Mouse (Mus musculus) liver, embryonic 13.5 days (tissue): Measurements from ENCODE around the gene Depp1. TPM values are rescaled to one million over a fixed set of nuclear protein-coding genes. Genes with fewer than 3 reads are reported as not detected.

Source experiments
- ATAC-seq: fragments of 200-750 bp; cut with Nextera tagmentation; 2 replicates; pipeline ENCODE4 v1.8.0; 2017; ENCODE audit warnings: low read depth, mild to moderate bottlenecking, moderate number of reproducible peaks, moderate library complexity
- DNase-seq: peaks from one replicate; pipeline ENCODE4 v3.0.0; 2022
- H3K27ac ChIP-seq: fragments of 300-500 bp; sonication (generic); 2 replicates; pipeline ENCODE4 v1.5.1; 2015; ENCODE audit warnings: moderate library complexity, mild to moderate bottlenecking, inconsistent platforms
- H3K27me3 ChIP-seq: fragments of 300-500 bp; sonication (generic); 2 replicates; pipeline ENCODE4 v1.6.1; 2015; ENCODE audit warnings: mild to moderate bottlenecking, inconsistent platforms
- H3K36me3 ChIP-seq: fragments of 300-500 bp; sonication (generic); 2 replicates; pipeline ENCODE4 v1.6.1; 2015; ENCODE audit warnings: mild to moderate bottlenecking, inconsistent platforms
- H3K4me1 ChIP-seq: fragments of 300-500 bp; sonication (generic); replicated peaks from 2 replicates; pipeline ENCODE4 v1.6.1; 2015; ENCODE audit warnings: inconsistent platforms
- H3K4me2 ChIP-seq: fragments of 300-500 bp; sonication (generic); 2 replicates; pipeline ENCODE4 v1.6.1; 2015; ENCODE audit warnings: inconsistent platforms, mild to moderate bottlenecking, moderate library complexity
- H3K4me3 ChIP-seq: fragments of 300-500 bp; sonication (generic); replicated peaks from 2 replicates; pipeline ENCODE4 v1.5.1; 2015; ENCODE audit warnings: mild to moderate bottlenecking, inconsistent platforms
- H3K9ac ChIP-seq: fragments of 300-500 bp; sonication (generic); 2 replicates; pipeline ENCODE4 v1.6.1; 2015; ENCODE audit warnings: mild to moderate bottlenecking, inconsistent platforms
- H3K9me3 ChIP-seq: fragments of 300-500 bp; sonication (generic); replicated peaks from 2 replicates; pipeline ENCODE4 v1.6.1; 2016; ENCODE audit warnings: inconsistent platforms
- WGBS: fragments of 180-500 bp; shearing (Covaris S2); methylation state at CpG from one replicate; pipeline ENCODE4 v1.1.7; 2015; ENCODE audit not compliant: insufficient replicate concordance; 5-methylcytosine and 5-hydroxymethylcytosine counted together
- polyA plus RNA-seq: library from polyadenylated mRNA; unstranded; fragments of >200 nt; fragmentation: Nextera tagmentation; extraction: Ambion mirVana; gene quantifications from 2 replicates; pipeline ENCODE4 v1.2.1, GENCODE M21; 2015

The Depp1 gene
- polyA plus RNA-seq, 1 experiment from 2014 or later = 3.1 TPM

DNA sequence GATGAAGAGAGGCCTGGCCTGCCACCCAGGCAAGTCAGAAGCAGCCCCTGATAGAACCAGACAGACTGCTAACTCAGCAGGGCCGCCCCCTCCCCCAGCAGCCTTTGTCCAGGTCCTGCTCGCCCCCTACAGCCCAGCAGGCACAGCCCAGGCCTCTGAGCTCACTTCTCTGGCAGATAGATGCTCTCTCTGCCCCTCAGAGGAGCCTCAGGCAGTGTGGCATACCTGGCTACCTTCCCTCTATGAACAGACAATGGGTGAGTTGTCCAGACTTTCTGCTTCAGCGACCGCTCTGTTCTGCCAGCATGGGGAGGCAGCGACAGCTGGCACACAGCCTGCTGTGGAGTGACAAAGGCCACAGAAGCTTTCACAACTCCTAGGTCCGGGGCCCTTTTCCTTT is 19.7 kb downstream of the Depp1 start:
- Histone ChIP-seq H3K27me3 (peaks cover 13% of the 10 kb centered on the region; the same call in 1 of the 2 replicates), H3K9me3 (no peaks in the 10 kb centered on the region), H3K4me2 (no peak overlapping the region), H3K27ac (no peak overlapping the region), H3K4me3 (no peak overlapping the region), H3K36me3 (no peaks in the 10 kb centered on the region), H3K4me1 (peaks cover 24% of the 10 kb centered on the region), H3K9ac (no peak overlapping the region)
- no peak for DNase-seq
- 55% methylated on average over 6 of the region's 6 CpGs for WGBS
- no peak for ATAC-seq

DNA sequence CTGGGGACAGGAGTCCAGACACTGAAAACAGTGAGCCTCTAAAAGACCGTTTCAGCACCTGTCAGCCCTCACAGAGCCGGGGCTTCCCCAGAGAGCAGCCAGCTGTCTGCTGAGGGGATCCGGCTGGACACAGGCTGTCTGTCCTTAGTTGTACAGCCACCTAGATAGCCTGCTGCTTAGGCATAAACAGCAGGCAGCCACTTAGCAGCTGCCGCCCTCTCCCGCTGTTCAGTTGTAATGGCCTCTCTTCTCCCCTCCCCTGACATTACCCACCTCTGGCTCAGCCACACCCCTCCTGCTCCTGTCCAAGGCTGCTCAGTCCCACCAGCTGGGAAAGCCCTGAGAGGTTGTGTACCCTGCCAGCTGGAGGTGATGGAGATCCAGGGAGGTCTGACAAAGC is 20.6 kb downstream of the Depp1 start:
- H3K4me2 ChIP-seq = no peak overlapping the region
- H3K4me3 ChIP-seq = no peak overlapping the region
- peaks cover 13% of the 10 kb centered on the region; the same call in 1 of the 2 replicates for H3K27me3 ChIP-seq
- DNase-seq (no peak), ATAC-seq (no peak)
- 50% methylated on average over 5 of the region's 5 CpGs for WGBS
- H3K9me3 ChIP-seq = no peaks in the 10 kb centered on the region
- H3K9ac ChIP-seq = no peak overlapping the region
- no peak overlapping the region for H3K27ac ChIP-seq
- peaks cover 25% of the 10 kb centered on the region for H3K4me1 ChIP-seq
- no peaks in the 10 kb centered on the region for H3K36me3 ChIP-seq

DNA sequence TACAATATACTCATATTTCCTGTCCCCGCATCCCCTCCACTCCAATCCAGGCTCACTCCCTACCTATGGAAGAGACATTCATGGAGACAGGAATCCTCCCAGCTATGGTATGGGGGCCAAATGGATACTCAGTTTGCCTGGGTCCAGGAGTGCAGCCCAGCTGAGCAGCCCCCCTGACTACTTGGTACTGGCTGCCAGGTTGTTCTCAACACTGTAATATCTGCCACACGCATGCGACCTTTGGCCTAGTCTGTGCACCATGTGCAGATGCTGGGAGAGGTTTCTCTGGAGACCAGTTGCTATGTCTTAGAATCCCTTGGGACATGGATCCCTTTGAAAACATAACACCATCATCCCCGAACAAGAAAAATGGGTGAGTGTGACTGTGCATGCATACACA is 21.4 kb downstream of the Depp1 start:
- H3K27me3 ChIP-seq = peaks cover 13% of the 10 kb centered on the region; the same call in 1 of the 2 replicates
- H3K4me1 ChIP-seq = peaks cover 32% of the 10 kb centered on the region
- no peak for ATAC-seq
- H3K4me2 ChIP-seq = no peak overlapping the region
- no peaks in the 10 kb centered on the region for H3K36me3 ChIP-seq
- no peak overlapping the region for H3K27ac ChIP-seq
- H3K9me3 ChIP-seq = no peaks in the 10 kb centered on the region
- no peak overlapping the region for H3K9ac ChIP-seq
- WGBS = 78% methylated on average over 4 of the region's 4 CpGs
- no peak overlapping the region for H3K4me3 ChIP-seq
- no peak for DNase-seq

DNA sequence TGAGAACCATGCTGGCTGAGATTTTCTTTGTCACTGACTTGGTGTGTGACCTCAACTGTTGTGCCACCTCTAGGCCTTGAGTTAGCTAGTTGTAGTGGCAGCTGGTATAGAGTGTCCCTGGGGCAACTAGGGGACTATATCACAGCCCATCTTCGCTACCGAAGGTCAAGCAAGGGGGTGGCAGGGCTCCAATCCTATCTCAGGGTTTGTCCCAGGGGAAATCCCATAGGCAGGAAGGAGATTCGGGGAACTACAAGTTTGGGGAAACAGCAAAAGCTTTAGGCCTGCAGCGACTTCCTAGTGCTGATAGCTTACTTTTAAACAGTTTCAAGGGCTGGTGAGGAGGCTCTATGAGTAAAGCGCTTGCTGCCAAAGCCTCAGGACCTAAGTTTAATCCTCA is 21.9 kb downstream of the Depp1 start:
- no peak overlapping the region for H3K27ac ChIP-seq
- ATAC-seq = no peak
- H3K4me1 ChIP-seq = peaks cover 35% of the 10 kb centered on the region
- no peak overlapping the region for H3K9ac ChIP-seq
- no peak overlapping the region; the same call in none of the 2 replicates for H3K4me2 ChIP-seq
- 66% methylated on average over 5 of the region's 5 CpGs for WGBS
- H3K4me3 ChIP-seq = no peak overlapping the region
- H3K36me3 ChIP-seq = no peaks in the 10 kb centered on the region
- peaks cover 13% of the 10 kb centered on the region; the same call in 1 of the 2 replicates for H3K27me3 ChIP-seq
- no peaks in the 10 kb centered on the region for H3K9me3 ChIP-seq
- no peak for DNase-seq

DNA sequence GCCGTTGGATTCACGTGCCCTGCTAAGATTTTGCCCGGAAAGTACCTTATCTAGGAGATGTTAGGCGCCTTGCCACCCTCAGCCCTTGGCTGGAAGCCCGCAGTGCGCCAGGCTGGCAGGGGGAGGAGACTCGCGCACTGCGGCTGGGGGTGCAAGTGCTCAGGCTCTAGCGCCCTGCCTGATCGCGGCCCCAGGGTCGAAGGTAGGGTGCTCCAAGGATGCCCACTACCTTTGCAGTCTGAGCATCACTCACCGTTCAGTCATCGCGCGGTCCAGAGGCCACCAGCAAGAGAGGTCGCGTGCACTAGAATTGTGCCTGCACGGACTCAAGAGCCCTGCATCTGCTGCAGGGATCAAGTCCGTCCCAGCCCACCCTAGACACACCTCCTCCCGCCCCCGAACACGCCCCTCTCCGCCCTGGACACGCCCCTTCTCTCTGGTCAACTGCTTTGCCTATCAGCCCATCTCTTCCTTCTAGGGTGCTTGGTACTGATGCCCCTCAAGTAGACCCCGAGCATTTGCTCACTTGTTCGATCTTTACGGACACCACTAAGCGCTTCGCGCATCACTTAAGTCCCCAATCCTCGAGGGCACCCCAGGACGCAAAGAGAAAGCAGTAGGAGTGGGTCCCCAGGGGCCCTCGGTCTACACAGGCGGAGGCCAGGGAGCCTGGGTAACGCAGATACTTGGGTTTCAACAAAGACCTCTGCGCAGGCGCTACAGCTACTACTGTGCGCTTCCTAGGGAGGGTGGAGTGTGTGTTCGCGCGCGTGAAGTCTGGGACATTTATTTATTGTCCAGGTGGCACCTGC is 23.3 kb downstream of the Depp1 start, which contains the start of gene Rassf4:
Gene Rassf4, minus strand, starts transcription at position 482 of the 812 bp plus-strand sequence.
- H3K9me3 ChIP-seq = no peaks in the 10 kb centered on the region
- H3K9ac ChIP-seq = peak within 1 kb of the TSS; percentile 43
- H3K4me3 ChIP-seq = peak within 1 kb of the TSS; percentile 57
- H3K36me3 ChIP-seq = no peaks in the 10 kb centered on the region
- H3K4me2 ChIP-seq = peak within 1 kb of the TSS; percentile 81
- H3K27ac ChIP-seq = peak within 1 kb of the TSS; percentile 55
- ATAC-seq (peak; percentile 92), DNase-seq (peak; percentile 69)
- under 1% methylated on average over 44 of the region's 44 CpGs for WGBS
- H3K27me3 ChIP-seq = peaks cover 13% of the 10 kb centered on the region; the same call in 1 of the 2 replicates
- H3K4me1 ChIP-seq = peaks cover 35% of the 10 kb centered on the region

DNA sequence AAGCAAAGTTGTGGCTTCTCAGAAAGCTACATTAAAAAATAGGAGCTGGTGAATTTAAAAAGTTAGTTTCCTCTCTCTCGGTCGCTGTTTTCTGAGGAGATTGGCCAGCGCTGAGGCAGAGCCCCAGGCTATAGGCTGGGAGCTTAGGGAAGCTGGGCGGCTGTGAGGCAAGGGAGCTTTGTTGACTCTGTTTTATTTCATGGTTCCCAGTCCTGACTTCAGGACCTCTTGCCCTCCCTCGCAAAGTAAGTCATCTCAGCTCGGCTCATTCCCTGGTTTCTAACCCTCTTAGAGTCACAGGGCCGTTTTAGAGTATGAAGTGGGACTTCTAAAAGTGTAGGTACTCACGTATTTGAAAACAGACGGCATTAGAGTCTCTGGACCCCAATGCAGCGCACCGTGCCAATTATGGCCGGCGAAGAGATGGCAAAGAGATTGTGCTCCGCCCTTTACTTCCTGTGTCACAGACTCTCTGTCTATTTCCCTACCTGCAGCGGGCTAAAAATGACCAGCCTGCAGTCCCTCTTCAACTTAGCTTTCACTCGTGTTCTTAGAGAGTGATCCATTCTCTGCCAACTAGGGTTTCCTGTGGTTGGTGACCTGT is 24.0 kb downstream of the Depp1 start:
- 17% methylated on average over 16 of the region's 16 CpGs for WGBS
- Histone ChIP-seq H3K27me3 (peaks cover 13% of the 10 kb centered on the region; the same call in 1 of the 2 replicates), H3K4me2 (peak overlapping the region; percentile 81), H3K9me3 (no peaks in the 10 kb centered on the region), H3K36me3 (no peaks in the 10 kb centered on the region), H3K27ac (peak overlapping the region; percentile 55), H3K4me3 (peak overlapping the region; percentile 57), H3K4me1 (peaks cover 35% of the 10 kb centered on the region), H3K9ac (peak overlapping the region; percentile 36)
- ATAC-seq (0 out of 2 replicates have a peak, but pooled peaks have one; percentile 40), DNase-seq (no peak)

DNA sequence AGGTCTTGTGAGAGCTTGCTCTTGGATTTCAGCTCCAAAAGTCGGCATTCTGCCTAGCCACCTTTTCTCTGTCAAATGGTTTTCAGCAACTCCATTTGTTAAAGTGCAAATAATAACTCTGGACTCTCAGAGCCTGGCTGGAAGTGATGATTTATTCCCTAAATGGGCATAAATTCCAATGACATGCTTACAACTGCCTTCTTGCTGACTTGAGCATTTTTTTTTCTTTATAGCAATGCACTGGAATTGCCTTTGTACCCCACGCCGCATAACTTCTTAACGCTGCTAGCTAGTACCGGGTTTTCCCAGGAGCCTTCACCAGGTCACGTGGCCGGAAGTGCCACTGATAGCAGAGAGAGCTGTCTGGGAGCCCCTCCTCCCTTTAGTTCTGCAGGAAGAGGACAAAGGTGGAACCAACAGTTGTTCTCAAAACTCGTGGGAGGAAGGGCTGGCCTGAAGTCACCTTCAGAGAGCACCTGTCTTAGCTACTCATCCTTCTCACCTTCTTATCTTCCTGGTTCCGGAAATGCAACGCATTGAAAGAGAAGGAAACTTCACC is 26.0 kb downstream of the Depp1 start:
- H3K27ac ChIP-seq = no peak overlapping the region
- peaks cover 35% of the 10 kb centered on the region for H3K4me1 ChIP-seq
- 49% methylated on average over 10 of the region's 10 CpGs for WGBS
- H3K9ac ChIP-seq = no peak overlapping the region
- no peak for ATAC-seq
- H3K27me3 ChIP-seq = peaks cover 10% of the 10 kb centered on the region; the same call in 1 of the 2 replicates
- H3K9me3 ChIP-seq = no peaks in the 10 kb centered on the region
- DNase-seq = no peak
- H3K4me2 ChIP-seq = no peak overlapping the region
- H3K4me3 ChIP-seq = no peak overlapping the region
- no peaks in the 10 kb centered on the region for H3K36me3 ChIP-seq

DNA sequence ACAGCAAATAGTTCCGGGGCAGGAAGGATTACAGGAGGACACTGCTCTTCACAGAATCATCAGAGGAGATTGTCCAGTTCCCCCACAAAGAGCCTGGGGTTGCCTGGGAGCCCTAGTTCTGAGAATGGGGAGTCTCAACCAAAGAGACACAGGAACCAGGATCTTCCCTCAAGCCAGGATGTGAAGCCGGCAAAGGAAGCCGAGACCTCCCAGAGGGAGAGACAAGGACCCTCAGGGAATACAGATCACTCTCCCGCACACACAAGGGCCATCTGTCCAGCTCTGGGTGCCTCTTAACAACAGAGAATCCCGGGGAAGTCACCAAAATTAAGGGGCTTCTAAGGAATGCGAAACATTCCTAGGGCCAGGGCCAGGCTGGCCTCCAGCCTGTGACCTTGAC is 26.9 kb downstream of the Depp1 start:
- Histone ChIP-seq H3K27ac (no peak overlapping the region), H3K4me2 (no peak overlapping the region), H3K9me3 (no peaks in the 10 kb centered on the region), H3K36me3 (no peaks in the 10 kb centered on the region), H3K4me3 (no peak overlapping the region), H3K4me1 (peaks cover 31% of the 10 kb centered on the region), H3K27me3 (peaks cover 3% of the 10 kb centered on the region; the same call in 1 of the 2 replicates), H3K9ac (no peak overlapping the region)
- no peak for DNase-seq
- 65% methylated on average over 6 of the region's 6 CpGs for WGBS
- ATAC-seq = no peak

DNA sequence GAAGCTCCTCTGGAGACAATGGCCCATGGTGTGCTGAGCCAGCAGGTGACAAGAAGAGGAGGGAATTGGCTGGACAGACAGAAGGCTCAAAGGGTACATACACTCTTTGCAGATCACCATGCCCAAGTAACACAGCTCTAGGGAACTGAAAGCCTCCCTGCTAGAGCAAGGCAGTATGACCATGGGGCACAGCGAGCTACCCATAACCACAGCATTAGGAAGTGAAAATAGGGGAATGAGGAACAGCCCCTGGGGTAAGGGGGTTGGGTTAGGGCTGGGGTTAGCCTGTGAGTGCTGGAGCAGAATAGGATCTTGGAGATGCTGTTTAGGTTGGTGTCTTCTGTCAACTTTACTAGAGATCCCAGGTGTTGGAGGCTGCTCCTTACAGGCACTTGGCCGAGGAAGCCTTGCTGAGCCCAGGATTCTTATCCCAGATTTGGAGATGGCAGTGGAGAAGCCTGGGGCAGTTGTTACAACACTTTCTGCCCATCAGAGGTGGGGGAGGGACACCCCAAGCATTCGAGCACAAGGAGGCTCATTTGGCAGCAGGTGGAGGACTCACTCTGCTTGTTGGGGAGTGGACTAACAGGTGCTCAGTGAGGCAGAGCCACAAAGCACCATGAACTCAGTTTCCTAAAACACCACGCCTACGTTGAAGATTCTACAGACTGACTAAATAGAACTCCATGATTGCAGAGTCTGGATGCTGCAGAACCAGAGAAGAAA is 29.3 kb downstream of the Depp1 start:
- ATAC-seq (peak; percentile 42; the same call in 1 of the 2 replicates), DNase-seq (no peak)
- H3K9me3 ChIP-seq = no peaks in the 10 kb centered on the region
- no peaks in the 10 kb centered on the region for H3K27me3 ChIP-seq
- no peak overlapping the region for H3K27ac ChIP-seq
- no peak overlapping the region for H3K4me3 ChIP-seq
- no peak overlapping the region for H3K4me2 ChIP-seq
- no peak overlapping the region for H3K9ac ChIP-seq
- H3K4me1 ChIP-seq = peaks cover 12% of the 10 kb centered on the region
- 35% methylated on average over 5 of the region's 5 CpGs for WGBS
- H3K36me3 ChIP-seq = no peaks in the 10 kb centered on the region

DNA sequence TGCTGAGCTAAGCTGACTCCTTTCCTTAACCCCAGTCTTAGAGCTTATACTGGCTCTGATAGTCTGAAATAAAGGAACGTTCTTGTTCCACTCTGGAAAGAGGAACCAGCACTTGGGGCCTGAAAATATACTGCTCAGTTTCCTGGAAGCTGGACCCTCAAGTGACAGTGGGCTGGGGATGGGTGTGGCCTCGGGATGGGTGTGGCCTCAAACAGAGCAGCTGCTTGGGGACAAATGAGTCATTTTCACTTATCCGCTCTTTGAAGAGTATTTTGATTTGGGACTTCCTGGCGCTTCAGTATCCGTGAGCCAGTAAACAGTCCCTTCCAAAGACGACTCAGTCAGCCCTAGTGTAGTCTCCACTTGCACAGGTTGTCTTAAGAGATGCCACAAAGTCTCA is 31.9 kb downstream of the Depp1 start:
- Histone ChIP-seq H3K9ac (no peak overlapping the region), H3K4me3 (no peak overlapping the region), H3K36me3 (no peaks in the 10 kb centered on the region), H3K4me1 (no peaks in the 10 kb centered on the region), H3K9me3 (no peaks in the 10 kb centered on the region), H3K4me2 (no peak overlapping the region), H3K27ac (no peak overlapping the region), H3K27me3 (no peaks in the 10 kb centered on the region)
- WGBS = 9% methylated on average over 6 of the region's 6 CpGs
- DNase-seq (peak; percentile 29), ATAC-seq (no peak)

DNA sequence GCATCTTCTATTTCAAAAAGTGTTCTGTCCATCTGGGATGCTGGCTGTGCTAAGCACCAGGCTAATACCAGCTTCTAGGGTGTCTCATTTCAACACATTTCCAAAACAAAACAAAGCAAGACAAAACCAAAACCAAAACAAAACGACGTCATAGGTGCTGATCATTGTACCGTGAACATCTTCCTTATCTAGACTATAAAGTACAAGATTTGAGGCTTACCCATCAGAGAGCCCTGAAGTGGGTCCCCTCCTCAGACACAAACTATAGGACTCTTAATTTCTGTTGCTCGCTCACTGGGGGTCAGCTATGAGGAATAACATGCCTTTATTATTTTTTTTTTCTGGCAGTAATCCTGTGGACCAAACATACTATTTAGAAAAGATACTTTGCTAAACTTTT is 43.2 kb downstream of the Depp1 start:
- no peak overlapping the region for H3K4me2 ChIP-seq
- H3K9me3 ChIP-seq = no peaks in the 10 kb centered on the region
- H3K36me3 ChIP-seq = no peaks in the 10 kb centered on the region
- no peak overlapping the region for H3K27ac ChIP-seq
- WGBS = 54% methylated on average over 4 of the region's 4 CpGs
- no peak overlapping the region for H3K4me3 ChIP-seq
- no peaks in the 10 kb centered on the region for H3K27me3 ChIP-seq
- no peak for ATAC-seq
- no peak overlapping the region for H3K9ac ChIP-seq
- no peaks in the 10 kb centered on the region for H3K4me1 ChIP-seq
- no peak for DNase-seq
